Mouse (Mus musculus) MEL (cell line): ENCODE results near the gene Ptpra.

Source experiments
- CTCF ChIP-seq, 3 experiments: IDR thresholded peaks in 2 of 3; conservative IDR thresholded peaks in 1 of 3; 2 replicates each; pipeline ENCODE4 v1.5.1; 2011 to 2012; ENCODE audit warnings: low read length in 3 of 3, low read depth in 2 of 3, mild to moderate bottlenecking in 2 of 3, improper control_type of control experiment in 1 of 3, inconsistent platforms in 1 of 3, mixed read lengths in 1 of 3, moderate library complexity in 1 of 3; ENCODE audit not compliant: control insufficient read depth in 1 of 3, insufficient read depth in 1 of 3, poor library complexity in 1 of 3, severe bottlenecking in 1 of 3
- E2F4 ChIP-seq: IDR thresholded peaks from 2 replicates; pipeline ENCODE4 v1.6.1; 2011; ENCODE audit warnings: low read depth, low read length, improper control_type of control experiment, borderline replicate concordance
- ELF1 ChIP-seq: IDR thresholded peaks from 2 replicates; pipeline ENCODE4 v1.6.1; 2014; ENCODE audit warnings: low read depth, mild to moderate bottlenecking, inconsistent platforms, low read length, improper control_type of control experiment, moderate library complexity
- ETS1 ChIP-seq: IDR thresholded peaks from 2 replicates; pipeline ENCODE4 v1.6.1; 2012; ENCODE audit warnings: low read depth, mild to moderate bottlenecking, inconsistent platforms, low read length, improper control_type of control experiment, moderate library complexity
- GABPA ChIP-seq: IDR thresholded peaks from 2 replicates; pipeline ENCODE4 v1.6.1; 2012; ENCODE audit warnings: low read depth, mild to moderate bottlenecking, inconsistent platforms, low read length, improper control_type of control experiment, moderate library complexity
- KAT2A ChIP-seq: conservative IDR thresholded peaks from 2 replicates; pipeline ENCODE4 v1.6.1; 2012; ENCODE audit warnings: low read depth, low read length, improper control_type of control experiment, inconsistent platforms
- MAZ ChIP-seq: IDR thresholded peaks from 2 replicates; pipeline ENCODE4 v1.6.1; 2012; ENCODE audit warnings: low read depth, mild to moderate bottlenecking, inconsistent platforms, low read length, improper control_type of control experiment
- NELFE ChIP-seq: IDR thresholded peaks from 2 replicates; pipeline ENCODE4 v1.6.1; 2011; ENCODE audit warnings: low read depth, low read length, improper control_type of control experiment
- POLR2A ChIP-seq, 2 experiments: IDR thresholded peaks; 2 replicates each; pipeline ENCODE4 v1.6.1; 2011 to 2012; ENCODE audit warnings: low read length in 2 of 2, mild to moderate bottlenecking in 2 of 2, control low read depth in 1 of 2, improper control_type of control experiment in 1 of 2, low read depth in 1 of 2, moderate library complexity in 1 of 2; ENCODE audit not compliant: control insufficient read depth in 1 of 2, insufficient read depth in 1 of 2, poor library complexity in 1 of 2
- POLR2AphosphoS2 ChIP-seq: IDR thresholded peaks from 2 replicates; pipeline ENCODE4 v1.6.1; 2011; ENCODE audit warnings: low read length, improper control_type of control experiment
- POLR2AphosphoS5 ChIP-seq: IDR thresholded peaks from 2 replicates; pipeline ENCODE4 v1.6.1; 2012; ENCODE audit warnings: low read depth, borderline replicate concordance, mild to moderate bottlenecking, inconsistent platforms, low read length, moderate library complexity, mixed read lengths
- USF1 ChIP-seq: IDR thresholded peaks from 2 replicates; pipeline ENCODE4 v1.6.1; 2014; ENCODE audit warnings: low read depth, mild to moderate bottlenecking, inconsistent platforms, low read length, improper control_type of control experiment, moderate library complexity
- ZMIZ1 ChIP-seq: IDR thresholded peaks from 2 replicates; pipeline ENCODE4 v1.6.1; 2012; ENCODE audit warnings: low read depth, mild to moderate bottlenecking, inconsistent platforms, low read length, improper control_type of control experiment, moderate library complexity

GRCm38 (mm10) chr2:130424126-130424853 lies 25.8 kb upstream of the Ptpra start, which contains the start of the genes Vps16 and Pced1a:
- no peak for TF ChIP-seq GABPA
- peak in 2 of 3 experiments; percentile 6 to 19; a peak in 3 of 6 replicates for TF ChIP-seq CTCF (IDR thresholded peaks at IDR 0.05 in 2 of 3, conservative IDR thresholded peaks at IDR 0.05 in 1 of 3; ENCODE audit: control insufficient read depth in 1 of 3, insufficient read depth in 1 of 3, low read depth in 2 of 3, low read length in 3 of 3, poor library complexity in 1 of 3, severe bottlenecking in 1 of 3)
- peak; percentile 98 for TF ChIP-seq USF1
- TF ChIP-seq POLR2AphosphoS2 = peak; percentile 53; the same call in 1 of the 2 replicates
- no peak for TF ChIP-seq POLR2AphosphoS5
- peak; percentile 87; the same call in 1 of the 2 replicates for TF ChIP-seq E2F4
- TF ChIP-seq ETS1 = no peak; the same call in 1 of the 2 replicates
- TF ChIP-seq ELF1 = peak; percentile 99
- no peak; the same call in 1 of the 2 replicates for TF ChIP-seq KAT2A
- TF ChIP-seq NELFE = peak; percentile 62
- TF ChIP-seq MAZ = 0 out of 2 replicates have a peak, but pooled peaks have one; percentile 23
- TF ChIP-seq POLR2A (IDR thresholded peaks at IDR 0.05; ENCODE audit: control insufficient read depth in 1 of 2, insufficient read depth in 1 of 2, low read depth in 1 of 2, low read length in 2 of 2, poor library complexity in 1 of 2) = peak; percentile 66 to 83; a peak in 3 of 4 replicates
- TF ChIP-seq ZMIZ1 = no peak; the same call in 1 of the 2 replicates
